Mouse (Mus musculus) heart, postnatal 0 days (tissue): Measurements from ENCODE around the gene Fez2.

Source experiments
- CTCF ChIP-seq: IDR thresholded peaks from 2 replicates; pipeline ENCODE4 v1.5.1; 2016; ENCODE audit warnings: antibody characterized with exemption, control low read depth, low read depth
- EP300 ChIP-seq: IDR thresholded peaks from 2 replicates; pipeline ENCODE4 v1.6.1; 2016; ENCODE audit warnings: antibody characterized with exemption, low read depth

DNA sequence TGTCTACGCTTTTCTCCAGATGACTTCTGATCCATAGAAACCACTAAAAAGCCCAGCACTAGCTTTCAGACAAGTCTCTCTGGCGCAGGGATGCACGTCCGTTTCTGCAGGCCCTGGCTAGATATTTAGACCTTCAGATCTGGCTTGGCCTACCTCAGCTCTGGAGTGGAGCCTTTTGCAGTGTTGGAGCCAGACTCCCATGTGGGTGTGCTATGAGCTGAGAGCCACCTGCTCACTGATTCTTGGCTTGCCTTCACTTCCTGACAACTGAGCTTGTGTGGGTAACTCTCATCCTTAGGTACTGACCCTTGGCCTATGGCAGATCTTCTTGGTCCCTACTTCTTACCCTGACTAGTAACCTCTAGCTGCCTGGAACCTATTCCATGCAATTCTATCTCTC is 19.2 kb upstream of the Fez2 start:
- TF ChIP-seq CTCF = no peak
- no peak for TF ChIP-seq EP300
